Mouse (Mus musculus) ES-Bruce4 (cell line): ENCODE data around the gene Spc24. TPM values are rescaled to one million over a fixed set of nuclear protein-coding genes. Genes with fewer than 3 reads are reported as not detected.

Source experiments
- H3K27ac ChIP-seq: 2 replicates; pipeline ENCODE4 v1.5.1; 2012; ENCODE audit warnings: low read length, inconsistent platforms; ENCODE audit not compliant: insufficient read depth
- H3K27me3 ChIP-seq: 2 replicates; pipeline ENCODE4 v1.6.1; 2012; ENCODE audit warnings: mild to moderate bottlenecking, low read length, inconsistent platforms; ENCODE audit not compliant: control insufficient read depth, poor library complexity, insufficient read depth, severe bottlenecking
- H3K36me3 ChIP-seq: 2 replicates; pipeline ENCODE4 v1.6.1; 2012; ENCODE audit warnings: inconsistent platforms, mild to moderate bottlenecking, low read length, moderate library complexity; ENCODE audit not compliant: control insufficient read depth, poor library complexity, insufficient read depth, severe bottlenecking
- H3K4me1 ChIP-seq: one replicate; pipeline ENCODE4 v1.8.1; 2011; ENCODE audit warnings: low read length; ENCODE audit not compliant: control insufficient read depth, insufficient read depth
- H3K4me3 ChIP-seq: 2 replicates; pipeline ENCODE4 v1.5.1; 2011; ENCODE audit warnings: low read depth, mild to moderate bottlenecking, low read length
- H3K9ac ChIP-seq: 2 replicates; pipeline ENCODE4 v1.6.1; 2012; ENCODE audit warnings: low read depth, mild to moderate bottlenecking, inconsistent platforms; ENCODE audit not compliant: poor library complexity, severe bottlenecking
- H3K9me3 ChIP-seq: replicated peaks from 2 replicates; pipeline ENCODE4 v1.6.1; 2012; ENCODE audit warnings: mild to moderate bottlenecking, low read length, inconsistent platforms; ENCODE audit not compliant: control insufficient read depth, poor library complexity, insufficient read depth, severe bottlenecking
- CTCF ChIP-seq: IDR thresholded peaks from one replicate; pipeline ENCODE4 v1.8.1; 2011; ENCODE audit warnings: low read depth, low read length
- EP300 ChIP-seq: IDR thresholded peaks from 2 replicates; pipeline ENCODE4 v1.6.1; 2011; ENCODE audit warnings: low read depth, low read length; ENCODE audit not compliant: insufficient read depth
- POLR2A ChIP-seq: IDR thresholded peaks from one replicate; pipeline ENCODE4 v1.8.1; 2011; ENCODE audit warnings: low read length; ENCODE audit not compliant: insufficient read depth
- polyA plus RNA-seq: library from polyadenylated mRNA; stranded (reverse); fragments of >200 nt; gene quantifications from 2 replicates; pipeline ENCODE4 v1.2.4, GENCODE M21; 2011; ENCODE audit warnings: low read depth; ENCODE audit not compliant: missing spikeins, insufficient read depth, insufficient read length

The Spc24 gene
- polyA plus RNA-seq, 1 experiment = 62.5 TPM

DNA sequence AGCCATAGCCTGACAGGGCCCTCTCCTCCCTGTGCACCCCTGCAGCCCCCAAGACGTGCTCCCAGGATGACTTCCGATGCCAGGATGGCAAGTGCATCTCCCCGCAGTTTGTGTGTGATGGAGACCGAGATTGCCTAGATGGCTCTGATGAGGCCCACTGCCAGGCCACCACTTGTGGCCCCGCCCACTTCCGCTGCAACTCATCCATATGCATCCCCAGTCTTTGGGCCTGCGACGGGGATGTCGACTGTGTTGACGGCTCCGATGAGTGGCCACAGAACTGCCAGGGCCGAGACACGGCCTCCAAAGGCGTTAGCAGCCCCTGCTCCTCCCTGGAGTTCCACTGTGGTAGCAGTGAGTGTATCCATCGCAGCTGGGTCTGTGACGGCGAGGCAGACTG lies 26.7 kb downstream of the Spc24 start:
- H3K36me3 ChIP-seq = peaks cover 69% of the 10 kb centered on the region
- no peak for TF ChIP-seq POLR2A
- TF ChIP-seq CTCF = no peak
- no peak for TF ChIP-seq EP300

DNA sequence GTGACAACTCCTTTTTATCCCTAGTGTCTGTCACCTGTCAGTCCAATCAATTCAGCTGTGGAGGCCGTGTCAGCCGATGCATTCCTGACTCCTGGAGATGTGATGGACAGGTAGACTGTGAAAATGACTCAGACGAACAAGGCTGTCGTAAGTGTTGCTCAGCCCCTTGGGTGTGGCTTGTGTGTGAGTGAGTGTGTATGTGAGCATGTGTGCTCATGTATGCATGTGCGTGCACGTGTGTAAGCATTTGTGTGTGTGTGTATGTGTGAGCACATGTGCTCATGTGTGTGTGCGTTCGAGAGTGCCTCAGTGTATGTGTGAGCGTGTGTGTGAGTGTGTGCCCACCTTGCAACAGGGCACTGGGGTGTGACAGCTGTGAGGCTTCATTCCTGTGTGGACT lies 27.8 kb downstream of the Spc24 start:
- Histone ChIP-seq H3K4me1 (peaks cover 2% of the 10 kb centered on the region), H3K27ac (no peak overlapping the region), H3K27me3 (no peaks in the 10 kb centered on the region), H3K36me3 (peaks cover 64% of the 10 kb centered on the region), H3K9ac (no peak overlapping the region), H3K9me3 (no peaks in the 10 kb centered on the region), H3K4me3 (no peak overlapping the region)
- TF ChIP-seq POLR2A (no peak), CTCF (no peak), EP300 (no peak)

More for the DNA sequence above, 26.7 kb downstream of the Spc24 start:
- Histone ChIP-seq H3K4me3 (no peak overlapping the region), H3K9ac (no peak overlapping the region), H3K9me3 (no peaks in the 10 kb centered on the region), H3K27ac (no peak overlapping the region), H3K4me1 (peaks cover 2% of the 10 kb centered on the region), H3K27me3 (no peaks in the 10 kb centered on the region)

DNA sequence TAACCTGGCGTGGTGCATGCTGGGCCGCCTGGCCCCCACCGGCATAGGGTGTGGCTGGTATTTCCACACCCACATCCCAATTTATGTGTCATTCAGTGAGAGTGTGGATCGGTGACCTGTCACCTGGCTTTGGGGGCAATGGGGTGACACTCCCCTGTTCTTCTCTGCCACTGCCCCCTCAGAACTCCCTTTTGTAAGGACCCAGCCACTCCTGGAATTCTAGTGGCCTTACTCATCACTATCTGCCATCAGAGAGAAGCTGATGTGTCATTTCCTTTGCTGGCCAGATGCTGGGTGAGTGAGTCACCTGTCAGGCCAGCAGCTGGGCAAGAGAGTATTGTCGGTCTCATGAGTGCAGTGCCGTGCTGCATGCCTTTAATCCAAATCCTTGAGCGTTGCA lies 30.8 kb downstream of the Spc24 start:
- Histone ChIP-seq H3K4me3 (no peak overlapping the region), H3K9ac (no peak overlapping the region), H3K27me3 (no peaks in the 10 kb centered on the region), H3K4me1 (peaks cover 7% of the 10 kb centered on the region), H3K9me3 (no peaks in the 10 kb centered on the region), H3K27ac (no peak overlapping the region), H3K36me3 (peaks cover 46% of the 10 kb centered on the region)
- TF ChIP-seq POLR2A (no peak), EP300 (no peak), CTCF (no peak)

DNA sequence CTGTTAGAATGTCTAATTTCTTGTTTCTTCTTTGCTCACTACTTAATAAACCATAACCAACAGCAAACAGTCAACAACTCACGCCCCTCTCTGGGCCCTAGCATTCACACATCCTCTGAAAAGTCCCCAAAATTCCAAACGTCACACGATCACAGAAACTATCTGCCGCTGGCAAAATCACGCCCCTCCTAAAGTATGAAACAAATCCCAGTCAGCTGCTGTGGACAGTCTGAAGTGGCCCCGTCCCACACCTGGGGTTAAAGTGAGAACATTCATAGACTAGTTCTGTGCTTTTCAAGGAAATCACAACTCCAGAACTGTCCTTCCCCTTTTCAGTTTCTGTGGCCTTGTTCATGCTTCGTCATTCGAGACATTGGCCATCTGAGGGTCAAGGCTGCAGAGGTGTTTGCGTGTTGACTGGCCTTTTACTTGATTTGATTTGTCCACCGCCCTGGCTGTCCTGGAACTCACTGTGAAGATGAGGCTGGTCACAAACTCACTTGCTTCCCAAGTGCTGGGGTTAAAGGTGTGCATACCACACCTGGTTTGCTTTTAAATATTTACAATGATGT lies 31.8 kb downstream of the Spc24 start:
- Histone ChIP-seq H3K4me1 (peaks cover 7% of the 10 kb centered on the region), H3K9ac (no peak overlapping the region), H3K36me3 (peaks cover 37% of the 10 kb centered on the region), H3K27ac (no peak overlapping the region), H3K27me3 (no peaks in the 10 kb centered on the region), H3K9me3 (no peaks in the 10 kb centered on the region), H3K4me3 (no peak overlapping the region)
- no peak for TF ChIP-seq EP300
- TF ChIP-seq POLR2A = no peak
- TF ChIP-seq CTCF = no peak

DNA sequence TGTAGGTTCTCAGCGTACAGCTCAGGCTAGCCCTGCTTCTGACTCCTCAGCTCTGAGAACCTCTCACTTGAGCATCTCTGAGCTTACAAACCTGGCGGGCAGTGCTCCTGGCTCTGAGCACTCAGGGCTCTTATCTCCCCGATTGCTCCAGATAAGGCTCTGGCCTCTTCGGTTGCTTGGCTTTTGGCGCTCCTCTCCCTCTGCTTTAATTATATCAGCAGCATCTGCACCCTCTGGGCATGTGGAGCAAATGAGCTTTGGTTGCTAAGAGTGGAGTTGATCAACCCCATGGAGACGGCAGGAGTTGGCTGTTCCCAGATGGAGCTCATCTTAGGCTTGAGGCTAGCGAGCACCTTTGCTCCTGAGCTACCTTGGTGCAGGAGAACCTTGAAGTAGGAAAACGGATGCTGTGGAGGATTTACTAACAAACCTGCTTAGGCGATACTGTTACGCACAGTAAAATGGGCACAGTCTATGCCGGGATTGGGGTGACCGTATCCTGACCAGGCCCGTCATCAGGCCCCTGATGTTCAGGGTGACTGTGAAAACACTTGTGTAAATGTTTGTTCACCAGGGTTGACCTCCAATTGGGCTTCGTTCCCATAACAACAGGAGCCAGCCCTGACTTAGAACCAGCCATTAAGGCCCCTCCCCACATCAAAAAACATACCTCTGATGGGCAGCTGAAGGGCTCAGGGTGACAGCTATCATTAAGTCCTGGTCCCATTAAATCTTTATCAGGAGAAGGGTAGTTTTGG lies 33.7 kb downstream of the Spc24 start:
- no peak overlapping the region for H3K27ac ChIP-seq
- peak overlapping the region; percentile 8; the same call in 1 of the 2 replicates for H3K4me3 ChIP-seq
- H3K9me3 ChIP-seq = no peaks in the 10 kb centered on the region
- TF ChIP-seq POLR2A (no peak), EP300 (no peak), CTCF (no peak)
- peaks cover 20% of the 10 kb centered on the region for H3K36me3 ChIP-seq
- peaks cover 7% of the 10 kb centered on the region for H3K4me1 ChIP-seq
- no peaks in the 10 kb centered on the region for H3K27me3 ChIP-seq
- peak overlapping the region; percentile 63; the same call in 1 of the 2 replicates for H3K9ac ChIP-seq
